In genomic region chr13:97743229-97743988, GRCm38 (mm10) we compare ENCODE assay signal across 11 mouse cellular contexts. TPM values are rescaled to one million over a fixed set of nuclear protein-coding genes. Genes with fewer than 3 reads are reported as not detected.
DNase-seq lines count a peak whose midpoint lies in the region; ATAC-seq lines count a peak whose summit lies in the region.
"Had no signal": no experiment of that assay in that cellular context is flagged by ENCODE, and none has a peak within 500 bp of the region (broad histone marks: within the 10 kb centered on the region; RNA-seq: fewer than 3 reads in every experiment).

No protein-coding gene starts in this region.

- peak; percentile 91 for ATAC-seq in erythroid progenitor cell, adult 5-6 weeks (replicated peaks; ENCODE audit: low FRiP score, poor library complexity, severe bottlenecking)

- DNase-seq in kidney, postnatal 4 days = peak; percentile 13 to 37
- no peak for DNase-seq in kidney, adult 18-20 months
- peak; percentile 9 for DNase-seq in c-Kit-positive CD71-negative TER-119-negative erythroid progenitor cells, embryonic 14.5 days (ENCODE audit: low read depth)
- peak; percentile 60 to 65 for DNase-seq in spleen, postnatal 10 days (ENCODE audit: low spot score in 2 of 2)
- no peak for DNase-seq in left cerebral cortex, adult 8-10 months (ENCODE audit: low spot score in 2 of 2)
- DNase-seq in urinary bladder, postnatal 25 days (ENCODE audit: low spot score) = no peak
- DNase-seq: cerebellum, postnatal 10 days; heart, adult 2 months; kidney, postnatal 10 days; lung, adult 2 months had no signal

RNA-seq across cellular contexts. Expression of gene Gm10260, which starts 17.0 kb away (rescaled TPM):
- 6.8 TPM in 1 of 2 replicates, not detected in the other for total RNA-seq in erythroid progenitor cell, adult 5-6 weeks (2015; ENCODE audit: low replicate concordance)
- 0.45 and 3.2 TPM in 2 replicates for total RNA-seq in erythroid progenitor cell, adult 5-6 weeks (2017; ENCODE audit: low replicate concordance)
- total RNA-seq in left cerebral cortex, adult 8-10 months (2022) = 10 to 100 TPM; 65.4 to 98.8 (median 81.4) TPM

Comparison
In these comparisons a context has a peak if more than half of its experiments do, and no peak if none do; other contexts are left out.
1. DNase-seq: peak in kidney, postnatal 4 days (2 of 2), c-Kit-positive CD71-negative TER-119-negative erythroid progenitor cells, embryonic 14.5 days (single experiment) and spleen, postnatal 10 days (2 of 2); none in kidney, adult 18-20 months (single experiment), left cerebral cortex, adult 8-10 months (0 of 2) and urinary bladder, postnatal 25 days (single experiment).
2. RNA of gene Gm10260, which starts 17.0 kb away (total RNA-seq): 65.4 to 98.8 TPM in left cerebral cortex, adult 8-10 months; 0.45 to 6.8 TPM in erythroid progenitor cell, adult 5-6 weeks; every median in the first group is over 4 times any median in the second.